Mouse (Mus musculus): ENCODE results near the gene Gdpd3.

- TF ChIP-seq CTCF (IDR thresholded peaks at IDR 0.05; ENCODE audit: control insufficient read depth, insufficient read depth, insufficient replicate concordance, low read depth, low read length): no peak
- no peak for TF ChIP-seq POLR2A (IDR thresholded peaks at IDR 0.05; ENCODE audit: control insufficient read depth, low read depth, low read length)
These were observed 4.7 kb downstream of the Gdpd3 start for GRCm38 (mm10) chr7:126770784-126771183.

Measured in testis, adult 2 months (tissue).